Mouse (Mus musculus): ENCODE results near the gene Kansl2.

Kansl2 gene

GRCm38 (mm10) chr15:98533881-98534627, at the start of gene Kansl2:
TSS of gene Kansl2 (minus strand) at chr15:98534264.
- peak; percentile 96 for DNase-seq (ENCODE audit: low read depth)

GRCm38 (mm10) chr15:98582996-98583395, 48.9 kb upstream of the Kansl2 start:
- no peak for DNase-seq (ENCODE audit: low read depth)

GRCm38 (mm10) chr15:98582410-98582809, 48.3 kb upstream of the Kansl2 start:
- DNase-seq (ENCODE audit: low read depth): no peak

GRCm38 (mm10) chr15:98579795-98580464, 45.9 kb upstream of the Kansl2 start:
- DNase-seq (ENCODE audit: low read depth): peak; percentile 83

GRCm38 (mm10) chr15:98579310-98579709, 45.2 kb upstream of the Kansl2 start:
- no peak for DNase-seq (ENCODE audit: low read depth)

GRCm38 (mm10) chr15:98573293-98573692, 39.2 kb upstream of the Kansl2 start:
- no peak for DNase-seq (ENCODE audit: low read depth)

GRCm38 (mm10) chr15:98570873-98571538, 36.9 kb upstream of the Kansl2 start, which contains the start of the genes Ccnt1 and 4930415O20Rik:
TSS of gene Ccnt1 (minus strand) at chr15:98570923.
TSS of gene 4930415O20Rik (plus strand) at chr15:98571004.
- DNase-seq (ENCODE audit: low read depth): no peak

- DNase-seq (ENCODE audit: low read depth): no peak
Observed at GRCm38 (mm10) chr15:98569795-98570365, 35.8 kb upstream of the Kansl2 start.

- DNase-seq (ENCODE audit: low read depth): no peak
Observed at GRCm38 (mm10) chr15:98569216-98569615, 35.2 kb upstream of the Kansl2 start.

- peak; percentile 21 for DNase-seq (ENCODE audit: low read depth)
Observed at GRCm38 (mm10) chr15:98568256-98569033, 34.4 kb upstream of the Kansl2 start.

- peak; percentile 99 for DNase-seq (ENCODE audit: low read depth)
Observed at GRCm38 (mm10) chr15:98567278-98568134, 33.4 kb upstream of the Kansl2 start.

GRCm38 (mm10) chr15:98566973-98567277, 32.9 kb upstream of the Kansl2 start:
- no peak for DNase-seq (ENCODE audit: low read depth)

GRCm38 (mm10) chr15:98557186-98557585, 23.1 kb upstream of the Kansl2 start:
- no peak for DNase-seq (ENCODE audit: low read depth)

- DNase-seq (ENCODE audit: low read depth): no peak
Observed at GRCm38 (mm10) chr15:98555881-98556280, 21.8 kb upstream of the Kansl2 start.

GRCm38 (mm10) chr15:98552758-98553157, 18.7 kb upstream of the Kansl2 start:
- no peak for DNase-seq (ENCODE audit: low read depth)

- DNase-seq (ENCODE audit: low read depth): no peak
Observed at GRCm38 (mm10) chr15:98546843-98547242, 12.8 kb upstream of the Kansl2 start.

- DNase-seq (ENCODE audit: low read depth): no peak
Observed at GRCm38 (mm10) chr15:98545151-98545550, 11.1 kb upstream of the Kansl2 start.

GRCm38 (mm10) chr15:98543341-98543740, 9.3 kb upstream of the Kansl2 start:
- no peak for DNase-seq (ENCODE audit: low read depth)

- no peak for DNase-seq (ENCODE audit: low read depth)
Observed at GRCm38 (mm10) chr15:98541064-98541463, 7.0 kb upstream of the Kansl2 start.

GRCm38 (mm10) chr15:98537923-98538322, 3.9 kb upstream of the Kansl2 start:
- DNase-seq (ENCODE audit: low read depth): no peak
